Mouse (Mus musculus): ENCODE data around the gene Scarb1. TPM values are rescaled to one million over a fixed set of nuclear protein-coding genes. Genes with fewer than 3 reads are reported as not detected.
A peak's percentile ranks its signal among the peaks of the same experiment; 100 is the strongest.

Gene Scarb1
- total RNA-seq, 2 experiments from 2014 or later = 57.0 to 71.7 TPM

GRCm38 (mm10) chr5:125368568-125368967 is 27.7 kb upstream of the Scarb1 start:
- peak; percentile 86 for ATAC-seq (replicated peaks; ENCODE audit: low FRiP score, low TSS enrichment, poor library complexity, severe bottlenecking)

DNA sequence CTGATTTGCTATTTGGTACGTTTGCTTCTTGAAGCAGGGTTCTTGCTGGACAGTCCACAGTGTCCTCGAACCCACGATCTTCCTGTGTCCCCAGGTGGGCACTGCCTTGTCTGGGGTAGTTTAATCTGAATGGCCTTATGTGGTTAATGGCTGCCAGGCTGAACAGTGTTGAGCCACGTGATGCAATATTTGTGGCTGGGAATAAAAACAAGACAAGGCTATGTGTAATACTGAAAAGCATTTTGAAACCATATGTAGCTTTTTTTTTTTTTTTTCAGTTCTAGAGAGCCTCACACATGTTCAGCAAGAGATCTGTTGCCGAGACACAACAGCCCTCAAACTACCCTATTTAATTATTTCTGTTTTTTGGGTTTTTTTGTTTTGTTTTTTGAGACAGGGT is 27.3 kb upstream of the Scarb1 start:
- no peak for ATAC-seq (replicated peaks; ENCODE audit: low FRiP score, low TSS enrichment, poor library complexity, severe bottlenecking)

GRCm38 (mm10) chr5:125364851-125365429 is 24.0 kb upstream of the Scarb1 start:
- no peak for ATAC-seq (replicated peaks; ENCODE audit: low FRiP score, low TSS enrichment, poor library complexity, severe bottlenecking)

DNA sequence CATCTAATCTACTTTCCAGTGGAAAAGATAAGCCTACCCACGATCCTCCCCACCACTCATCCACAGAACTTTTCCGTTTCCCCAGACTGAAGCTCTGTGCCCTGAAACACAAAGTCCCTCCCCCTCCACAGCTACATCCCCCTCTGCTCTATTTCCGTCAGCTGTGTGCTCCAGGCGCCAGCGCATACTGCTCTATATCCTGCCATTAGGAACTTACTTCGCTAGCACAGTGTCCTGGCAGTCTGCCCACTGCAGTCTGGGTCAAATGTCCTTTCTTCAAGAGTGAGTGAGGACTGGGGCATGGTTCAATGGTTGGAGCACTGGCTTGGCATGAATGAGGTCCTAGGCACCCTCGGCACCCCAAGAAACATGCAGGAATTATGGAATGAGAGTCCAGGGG is 23.0 kb upstream of the Scarb1 start:
- ATAC-seq (replicated peaks; ENCODE audit: low FRiP score, low TSS enrichment, poor library complexity, severe bottlenecking) = no peak

- ATAC-seq (replicated peaks; ENCODE audit: low FRiP score, low TSS enrichment, poor library complexity, severe bottlenecking) = no peak
Observed at GRCm38 (mm10) chr5:125360981-125361510, 20.2 kb upstream of the Scarb1 start.

- ATAC-seq (replicated peaks; ENCODE audit: low FRiP score, low TSS enrichment, poor library complexity, severe bottlenecking) = no peak
Observed at GRCm38 (mm10) chr5:125360566-125360965, 19.7 kb upstream of the Scarb1 start.

- no peak; the same call in 1 of the 2 replicates for ATAC-seq (replicated peaks; ENCODE audit: low FRiP score, low TSS enrichment, poor library complexity, severe bottlenecking)
Observed at GRCm38 (mm10) chr5:125358270-125358608, 17.3 kb upstream of the Scarb1 start.

GRCm38 (mm10) chr5:125357543-125358269 is 16.8 kb upstream of the Scarb1 start:
- no peak for ATAC-seq (replicated peaks; ENCODE audit: low FRiP score, low TSS enrichment, poor library complexity, severe bottlenecking)

DNA sequence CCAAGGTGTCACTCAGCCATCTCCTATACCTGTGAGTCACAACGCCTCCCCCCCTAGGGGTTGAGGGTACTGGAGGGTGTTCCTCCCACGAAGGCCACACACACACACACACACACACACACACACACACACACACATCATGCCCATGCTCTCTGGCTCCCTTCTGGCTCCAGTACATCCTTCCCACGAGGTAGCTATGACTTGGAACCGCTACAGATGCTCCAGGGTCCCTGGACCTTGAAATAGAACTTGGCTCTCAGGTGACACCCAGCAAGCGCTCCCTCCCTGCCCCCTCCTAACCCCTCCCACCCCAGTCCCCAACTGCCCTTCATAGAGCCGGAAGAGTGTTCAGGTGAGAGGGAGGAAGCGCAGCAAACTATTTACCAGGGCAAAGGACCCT is 14.8 kb upstream of the Scarb1 start:
- ATAC-seq (replicated peaks; ENCODE audit: low FRiP score, low TSS enrichment, poor library complexity, severe bottlenecking) = no peak

DNA sequence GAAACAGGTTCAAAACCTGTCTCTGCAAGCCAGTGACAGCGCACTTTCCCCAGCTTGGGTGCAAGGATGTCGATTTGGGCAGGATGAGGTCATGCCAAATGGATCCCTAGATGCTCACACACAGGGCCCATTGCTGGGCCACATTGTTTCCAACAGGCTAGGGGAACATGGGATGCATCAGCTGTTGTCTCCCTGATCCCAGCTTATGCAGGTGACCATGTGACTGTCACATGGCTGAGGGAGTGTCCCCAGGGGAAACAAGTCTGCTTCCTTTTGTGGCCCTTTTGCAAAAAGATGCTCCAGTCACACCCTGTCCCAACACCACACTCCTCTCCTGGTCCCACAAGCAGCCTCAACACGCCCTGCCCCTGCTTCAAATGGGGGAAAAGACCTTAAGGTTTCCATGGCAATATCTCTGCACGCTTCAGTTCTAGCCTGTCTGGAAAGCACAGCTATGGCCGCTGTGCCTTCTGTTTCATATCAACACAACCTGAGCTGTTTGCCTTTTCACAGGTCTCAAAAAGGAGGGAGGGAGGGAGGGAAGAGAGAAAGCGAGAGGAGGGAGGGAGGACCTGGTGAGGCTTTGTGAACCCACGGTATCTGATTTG is 14.1 kb upstream of the Scarb1 start:
- ATAC-seq (replicated peaks; ENCODE audit: low FRiP score, low TSS enrichment, poor library complexity, severe bottlenecking) = no peak

- ATAC-seq (replicated peaks; ENCODE audit: low FRiP score, low TSS enrichment, poor library complexity, severe bottlenecking) = no peak
Observed at GRCm38 (mm10) chr5:125352781-125353294, 11.9 kb upstream of the Scarb1 start.

- ATAC-seq (replicated peaks; ENCODE audit: low FRiP score, low TSS enrichment, poor library complexity, severe bottlenecking) = no peak
Observed at GRCm38 (mm10) chr5:125351939-125352338, 11.0 kb upstream of the Scarb1 start.

- ATAC-seq (replicated peaks; ENCODE audit: low FRiP score, low TSS enrichment, poor library complexity, severe bottlenecking) = no peak
Observed at GRCm38 (mm10) chr5:125351057-125351456, 10.2 kb upstream of the Scarb1 start.

GRCm38 (mm10) chr5:125349391-125349790 is 8.5 kb upstream of the Scarb1 start:
- no peak for ATAC-seq (replicated peaks; ENCODE audit: low FRiP score, low TSS enrichment, poor library complexity, severe bottlenecking)

DNA sequence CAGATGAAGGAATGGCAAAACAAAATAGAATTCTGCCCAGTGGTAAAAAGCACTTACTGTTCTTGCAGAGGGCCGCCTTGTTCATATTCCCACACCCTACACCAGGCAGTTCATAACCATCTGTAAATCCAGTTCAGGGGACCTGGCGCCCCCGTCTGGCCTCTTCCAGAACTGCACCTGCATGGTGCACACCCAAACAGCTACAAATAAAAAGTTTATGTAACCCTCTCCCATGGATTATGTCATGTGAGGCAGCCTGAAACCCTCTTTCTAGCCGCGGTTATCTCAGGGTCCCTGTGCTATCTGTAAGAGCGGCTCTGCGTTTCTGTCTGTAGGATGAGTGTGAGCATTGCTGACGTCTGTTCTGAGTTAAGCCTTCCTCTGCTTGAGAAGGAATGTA is 7.6 kb upstream of the Scarb1 start:
- peak; percentile 61 for ATAC-seq (replicated peaks; ENCODE audit: low FRiP score, low TSS enrichment, poor library complexity, severe bottlenecking)

DNA sequence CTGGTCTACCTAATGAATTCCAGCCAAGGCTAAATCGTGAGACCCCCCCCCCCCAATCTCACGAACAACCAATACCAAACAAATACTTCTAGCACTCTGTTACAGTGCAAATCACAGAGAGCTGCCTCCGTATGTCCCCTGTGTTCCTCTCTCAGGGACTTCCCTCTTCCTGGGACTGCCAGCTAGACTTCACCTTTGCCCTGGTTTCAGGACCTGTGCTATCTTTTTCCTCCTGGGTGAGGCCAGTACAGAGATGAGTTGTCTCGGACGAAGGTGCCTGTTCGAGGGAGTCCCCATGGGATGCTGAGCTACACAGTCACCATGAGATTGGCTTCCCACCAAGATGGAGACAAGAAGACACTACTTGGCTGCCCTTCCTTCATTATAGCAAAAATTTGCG is 7.2 kb upstream of the Scarb1 start:
- ATAC-seq (replicated peaks; ENCODE audit: low FRiP score, low TSS enrichment, poor library complexity, severe bottlenecking) = no peak

GRCm38 (mm10) chr5:125344296-125344695 is 3.4 kb upstream of the Scarb1 start:
- no peak for ATAC-seq (replicated peaks; ENCODE audit: low FRiP score, low TSS enrichment, poor library complexity, severe bottlenecking)

DNA sequence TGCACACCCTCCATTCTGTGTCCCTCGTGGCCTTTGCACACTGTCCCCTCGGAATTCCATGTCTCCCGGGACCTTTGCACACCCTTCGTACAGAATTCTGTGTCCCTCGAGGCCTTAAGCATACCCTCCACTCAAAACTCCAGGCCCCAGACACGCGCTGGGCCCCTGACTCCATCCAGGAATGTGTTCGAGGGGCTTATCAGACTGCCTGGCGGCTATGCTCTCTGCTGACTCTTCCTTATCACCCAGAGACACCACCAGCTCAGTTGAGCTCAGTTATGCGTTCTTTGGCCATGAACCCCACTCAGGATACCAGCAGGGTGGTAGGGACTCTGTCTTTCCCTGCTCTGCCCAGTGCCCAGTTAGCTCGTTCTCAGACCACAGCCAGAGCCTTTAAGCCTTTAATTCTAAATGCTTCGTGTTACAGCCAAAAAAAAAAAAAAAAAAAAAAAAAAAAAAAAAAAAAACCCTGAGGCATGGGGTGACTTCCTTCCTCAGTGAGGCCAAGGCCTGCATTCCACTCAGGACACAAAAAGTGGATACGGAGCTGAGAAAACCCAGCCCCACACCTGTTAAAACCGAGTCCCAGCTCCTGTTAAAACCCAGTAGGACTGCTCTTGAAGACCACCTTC is 681 bp upstream of the Scarb1 start:
- ATAC-seq (replicated peaks; ENCODE audit: low FRiP score, low TSS enrichment, poor library complexity, severe bottlenecking) = peak; percentile 58

DNA sequence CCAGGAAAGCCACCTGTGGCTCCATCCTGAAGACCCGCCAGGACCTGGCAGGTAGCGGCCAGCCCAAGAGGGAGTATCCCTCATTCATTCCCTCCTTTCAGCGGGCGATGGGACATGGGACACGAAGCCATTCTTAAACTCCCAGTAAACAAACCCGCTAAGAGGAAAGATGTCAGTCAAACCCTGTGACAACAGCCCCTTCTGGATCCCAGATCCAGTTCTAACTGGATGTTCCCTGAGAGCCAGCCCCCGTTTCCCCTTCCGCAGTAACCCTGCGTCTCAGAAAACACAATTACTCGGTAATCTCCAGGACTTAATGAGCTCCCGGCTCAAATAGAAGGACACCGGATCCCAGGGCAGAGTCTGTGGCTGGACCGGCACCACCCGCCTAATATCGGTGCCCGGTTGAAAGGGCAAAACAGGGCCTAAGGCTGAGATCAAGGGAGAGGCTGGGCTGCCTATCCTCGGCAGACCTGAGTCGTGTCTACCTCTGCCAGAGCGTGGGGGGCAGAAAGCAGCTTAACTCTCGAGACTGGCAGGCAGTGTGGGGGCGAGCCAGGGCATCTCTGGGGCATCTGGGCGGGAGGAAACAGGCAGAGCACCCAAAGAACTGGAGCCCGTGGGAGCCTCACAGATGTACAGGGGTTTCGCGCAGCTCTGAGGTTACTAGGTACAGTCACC is 903 bp downstream of the Scarb1 start:
- ATAC-seq (replicated peaks; ENCODE audit: low FRiP score, low TSS enrichment, poor library complexity, severe bottlenecking) = 0 out of 2 replicates have a peak, but pooled peaks have one; percentile 3
